Mouse (Mus musculus) bone marrow, adult 2 months (tissue): ENCODE results near the gene Cdk18. TPM values are rescaled to one million over a fixed set of nuclear protein-coding genes. Genes with fewer than 3 reads are reported as not detected.

Experiments
- H3K27ac ChIP-seq: fragments of 200-500 bp; 2 replicates; pipeline ENCODE4 v1.5.1; 2012; ENCODE audit warnings: low read depth, mild to moderate bottlenecking, control low read depth, inconsistent platforms, low read length; ENCODE audit not compliant: control insufficient read depth, poor library complexity, insufficient read depth
- H3K4me1 ChIP-seq: fragments of 200-500 bp; 2 replicates; pipeline ENCODE4 v1.6.1; 2011; ENCODE audit warnings: low read length; ENCODE audit not compliant: control insufficient read depth, insufficient read depth
- H3K4me3 ChIP-seq: fragments of 200-500 bp; replicated peaks from 2 replicates; pipeline ENCODE3; 2011; ENCODE audit warnings: mild to moderate bottlenecking, low read depth, low read length, control low read depth; ENCODE audit not compliant: control insufficient read depth
- CTCF ChIP-seq: fragments of 200-500 bp; IDR thresholded peaks from 2 replicates; pipeline ENCODE4 v1.5.1; 2011; ENCODE audit warnings: low read length, control low read depth; ENCODE audit not compliant: control insufficient read depth, insufficient read depth
- POLR2A ChIP-seq: fragments of 200-500 bp; IDR thresholded peaks from 2 replicates; pipeline ENCODE4 v1.6.1; 2011; ENCODE audit warnings: low read depth, mild to moderate bottlenecking, control low read depth, low read length, borderline replicate concordance; ENCODE audit not compliant: control insufficient read depth
- WGBS: fragments of 180-500 bp; shearing (Covaris S2); methylation state at CpG from one replicate; pipeline ENCODE4 v1.1.7; 2018; 5-methylcytosine and 5-hydroxymethylcytosine counted together
- polyA plus RNA-seq: library from polyadenylated mRNA; stranded (reverse); fragments of >200 nt; gene quantifications from 2 replicates; pipeline ENCODE4 v1.2.4, GENCODE M21; 2011; ENCODE audit warnings: low replicate concordance; ENCODE audit not compliant: missing spikeins, insufficient read depth, insufficient read length

Gene Cdk18
- polyA plus RNA-seq, 1 experiment = 3.8 TPM

GRCm38 (mm10) chr1:132153691-132154090 lies 14.2 kb upstream of the Cdk18 start:
- WGBS = 83% methylated on average over 8 of the region's 8 CpGs
- TF ChIP-seq CTCF = no peak
- no peak for TF ChIP-seq POLR2A

GRCm38 (mm10) chr1:132153086-132153690 lies 13.7 kb upstream of the Cdk18 start:
- TF ChIP-seq CTCF (no peak), POLR2A (no peak)
- Histone ChIP-seq H3K4me3 (no peak overlapping the region), H3K4me1 (no peaks in the 10 kb centered on the region), H3K27ac (no peak overlapping the region)
- 84% methylated on average over 15 of the region's 15 CpGs for WGBS

More at GRCm38 (mm10) chr1:132153691-132154090, 14.2 kb upstream of the Cdk18 start:
- H3K27ac ChIP-seq = no peak overlapping the region
- no peak overlapping the region for H3K4me3 ChIP-seq
- no peaks in the 10 kb centered on the region for H3K4me1 ChIP-seq

- H3K27ac ChIP-seq = no peak overlapping the region
- 65% methylated on average over 2 of the region's 2 CpGs for WGBS
- no peak for TF ChIP-seq CTCF
- no peak for TF ChIP-seq POLR2A
- no peaks in the 10 kb centered on the region for H3K4me1 ChIP-seq
- H3K4me3 ChIP-seq = no peak overlapping the region
These were observed 12.4 kb upstream of the Cdk18 start for GRCm38 (mm10) chr1:132151908-132152307.

GRCm38 (mm10) chr1:132150817-132151601 lies 11.5 kb upstream of the Cdk18 start:
- 74% methylated on average over 15 of the region's 15 CpGs for WGBS
- Histone ChIP-seq H3K4me1 (no peaks in the 10 kb centered on the region), H3K4me3 (no peak overlapping the region), H3K27ac (no peak overlapping the region)
- no peak for TF ChIP-seq POLR2A
- no peak for TF ChIP-seq CTCF

GRCm38 (mm10) chr1:132150171-132150570 lies 10.7 kb upstream of the Cdk18 start:
- WGBS = 33% methylated on average over 1 of the region's 1 CpGs
- TF ChIP-seq POLR2A = no peak
- TF ChIP-seq CTCF = no peak
- Histone ChIP-seq H3K27ac (no peak overlapping the region), H3K4me1 (no peaks in the 10 kb centered on the region), H3K4me3 (no peak overlapping the region)

GRCm38 (mm10) chr1:132149410-132149809 lies 9.9 kb upstream of the Cdk18 start:
- H3K27ac ChIP-seq = no peak overlapping the region
- TF ChIP-seq POLR2A (no peak), CTCF (no peak)
- no peak overlapping the region for H3K4me3 ChIP-seq
- no peaks in the 10 kb centered on the region for H3K4me1 ChIP-seq
- WGBS = 0% methylated on average over 2 of the region's 2 CpGs

GRCm38 (mm10) chr1:132145973-132146685 lies 6.6 kb upstream of the Cdk18 start:
- 55% methylated on average over 8 of the region's 8 CpGs for WGBS
- H3K4me3 ChIP-seq = no peak overlapping the region
- TF ChIP-seq CTCF (no peak), POLR2A (no peak)
- H3K4me1 ChIP-seq = no peaks in the 10 kb centered on the region; the same call in none of the 2 replicates
- H3K27ac ChIP-seq = no peak overlapping the region

- TF ChIP-seq POLR2A = no peak
- no peak for TF ChIP-seq CTCF
- 74% methylated on average over 3 of the region's 3 CpGs for WGBS
- Histone ChIP-seq H3K4me1 (no peaks in the 10 kb centered on the region; the same call in none of the 2 replicates), H3K27ac (no peak overlapping the region), H3K4me3 (no peak overlapping the region)
These were observed 5.4 kb upstream of the Cdk18 start for GRCm38 (mm10) chr1:132144837-132145236.
